Mouse (Mus musculus) embryo, embryonic 11 days (tissue): ENCODE data around the gene Sipa1l2.

Experiments
- DNase-seq: peaks from one replicate; pipeline ENCODE4 v3.0.0-alpha.2; 2015

Sipa1l2 gene

GRCm38 (mm10) chr8:125391271-125391670 lies 178.3 kb downstream of the Sipa1l2 start:
- no peak for DNase-seq

GRCm38 (mm10) chr8:125390506-125390895 lies 179.1 kb downstream of the Sipa1l2 start:
- no peak for DNase-seq

- no peak for DNase-seq
Observed at GRCm38 (mm10) chr8:125389756-125390505, 179.7 kb downstream of the Sipa1l2 start.

GRCm38 (mm10) chr8:125389280-125389679 lies 180.3 kb downstream of the Sipa1l2 start:
- no peak for DNase-seq

GRCm38 (mm10) chr8:125388404-125389180 lies 181.0 kb downstream of the Sipa1l2 start:
- no peak for DNase-seq

GRCm38 (mm10) chr8:125385519-125386150 lies 184.0 kb downstream of the Sipa1l2 start:
- peak; percentile 62 for DNase-seq

- DNase-seq: no peak
Observed at GRCm38 (mm10) chr8:125384551-125385183, 184.9 kb downstream of the Sipa1l2 start.

- no peak for DNase-seq
Observed at GRCm38 (mm10) chr8:125381674-125382073, 187.9 kb downstream of the Sipa1l2 start.

GRCm38 (mm10) chr8:125379939-125380338 lies 189.7 kb downstream of the Sipa1l2 start:
- no peak for DNase-seq

- no peak for DNase-seq
Observed at GRCm38 (mm10) chr8:125379156-125379555, 190.5 kb downstream of the Sipa1l2 start.

- DNase-seq: no peak
Observed at GRCm38 (mm10) chr8:125377704-125378103, 191.9 kb downstream of the Sipa1l2 start.

- no peak for DNase-seq
Observed at GRCm38 (mm10) chr8:125376448-125376845, 193.2 kb downstream of the Sipa1l2 start.

- no peak for DNase-seq
Observed at GRCm38 (mm10) chr8:125375659-125376447, 193.8 kb downstream of the Sipa1l2 start.

GRCm38 (mm10) chr8:125372596-125372995 lies 197.0 kb downstream of the Sipa1l2 start:
- DNase-seq: no peak

GRCm38 (mm10) chr8:125369491-125370236 lies 199.9 kb downstream of the Sipa1l2 start:
- peak; percentile 45 for DNase-seq

- no peak for DNase-seq
Observed at GRCm38 (mm10) chr8:125368341-125369035, 201.1 kb downstream of the Sipa1l2 start.
